Mouse (Mus musculus) cerebellum, adult 8-10 months (tissue): Measurements from ENCODE around the gene Kctd11.
"Not testable (repeated sequence)": the region's sequence is repeated elsewhere in the genome, so short reads cannot be mapped to it uniquely, and the experiment has no call there.

Experiments
- DNase-seq: peaks from one replicate; pipeline ENCODE4 v3.0.0; 2022

Gene Kctd11

DNA sequence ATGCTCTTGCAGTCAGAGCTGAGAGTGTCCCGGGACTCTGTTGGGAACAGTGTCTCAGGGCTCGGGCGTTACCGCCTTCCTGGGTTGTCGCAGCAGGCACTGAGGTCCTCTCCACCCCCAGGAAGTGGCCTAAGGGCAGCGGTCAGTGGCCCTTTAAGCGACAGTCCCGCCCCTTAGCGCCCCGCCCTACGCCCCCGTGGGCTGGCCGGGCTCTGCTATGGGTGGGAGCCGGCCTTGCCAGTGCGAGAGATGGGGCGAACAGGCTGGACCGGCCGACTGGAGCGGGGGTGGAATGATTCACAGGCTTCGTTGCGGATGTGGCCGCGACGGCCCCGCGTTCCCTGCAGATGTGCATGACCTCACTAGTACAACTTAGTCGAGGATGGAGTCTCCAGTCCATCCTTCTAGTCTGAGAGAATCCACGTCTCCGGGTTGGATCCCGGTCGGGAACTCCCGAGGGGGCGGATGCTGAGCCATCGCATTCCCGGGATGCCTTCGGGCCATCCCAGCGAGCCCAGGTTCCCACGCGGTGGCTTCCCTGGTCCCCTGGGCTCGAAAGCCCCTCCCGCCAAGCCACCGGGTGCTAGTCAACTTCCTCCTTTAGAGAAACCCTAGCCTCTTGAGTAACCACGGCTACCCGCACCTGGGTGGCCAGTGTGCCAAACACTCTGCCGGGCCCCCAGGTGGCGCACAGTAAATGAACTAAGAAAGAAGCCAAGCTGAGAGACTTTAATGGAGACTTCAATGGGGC is at the start of gene Kctd11:
Gene Kctd11, minus strand, starts transcription at position 554 of the 751 bp plus-strand sequence.
- peak; percentile 70 for DNase-seq

DNA sequence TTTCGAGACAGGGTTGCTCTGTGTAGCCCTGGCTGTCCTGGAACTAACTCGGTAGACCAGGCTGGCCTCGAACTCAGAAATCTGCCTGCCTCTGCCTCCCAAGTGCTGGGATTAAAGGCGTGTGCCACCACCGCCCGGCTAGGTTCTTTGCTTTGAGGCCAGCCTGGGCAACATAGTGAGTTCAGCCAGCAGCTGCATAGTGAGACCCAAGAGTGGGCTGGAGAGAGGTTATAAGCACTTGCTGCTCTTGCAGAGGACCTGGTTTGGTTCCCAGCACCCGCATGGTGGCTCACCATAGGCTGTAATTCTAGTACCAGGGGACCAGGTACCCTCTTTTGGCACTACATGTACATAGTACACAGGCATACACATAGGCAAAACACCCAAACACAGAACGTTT is 49.0 kb upstream of the Kctd11 start:
- not testable (repeated sequence) for DNase-seq

DNA sequence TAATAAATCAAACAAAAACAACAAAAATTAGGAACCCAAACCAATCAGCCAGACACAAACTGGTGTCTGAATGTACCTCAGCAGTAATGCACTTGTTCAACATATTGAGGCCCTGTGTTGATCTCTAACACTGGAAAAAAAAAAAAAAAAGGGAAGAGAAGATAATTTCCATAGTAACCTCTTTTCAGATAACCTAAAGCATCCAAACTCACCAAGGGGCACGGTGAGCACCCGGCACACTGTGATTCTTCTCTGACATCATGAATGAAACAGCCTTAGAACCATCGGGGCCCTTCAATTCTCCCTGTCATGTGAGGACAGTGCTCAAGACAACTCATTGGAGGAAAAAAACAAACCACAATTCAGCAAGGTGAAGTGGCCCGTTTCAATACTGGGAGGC is 48.5 kb upstream of the Kctd11 start:
- DNase-seq, result no peak

DNA sequence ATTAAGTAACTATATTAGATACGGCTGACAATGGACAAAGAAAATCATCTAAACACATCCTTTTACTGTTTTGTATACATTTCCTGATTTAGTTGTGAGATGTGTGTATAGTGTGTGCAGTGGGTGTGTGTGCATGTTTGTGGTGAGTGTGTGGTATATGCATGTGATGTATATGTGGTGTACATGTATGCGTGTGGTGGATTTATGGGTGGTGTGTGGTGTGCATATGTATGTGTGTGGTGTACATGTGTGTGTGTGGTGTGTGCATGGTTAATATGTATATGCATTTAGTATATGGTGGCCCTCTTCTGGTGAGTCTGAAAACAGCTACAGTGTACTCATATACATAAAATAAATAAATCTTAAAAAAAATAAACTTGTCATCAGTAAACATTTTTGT is 46.3 kb upstream of the Kctd11 start:
- no peak for DNase-seq

DNA sequence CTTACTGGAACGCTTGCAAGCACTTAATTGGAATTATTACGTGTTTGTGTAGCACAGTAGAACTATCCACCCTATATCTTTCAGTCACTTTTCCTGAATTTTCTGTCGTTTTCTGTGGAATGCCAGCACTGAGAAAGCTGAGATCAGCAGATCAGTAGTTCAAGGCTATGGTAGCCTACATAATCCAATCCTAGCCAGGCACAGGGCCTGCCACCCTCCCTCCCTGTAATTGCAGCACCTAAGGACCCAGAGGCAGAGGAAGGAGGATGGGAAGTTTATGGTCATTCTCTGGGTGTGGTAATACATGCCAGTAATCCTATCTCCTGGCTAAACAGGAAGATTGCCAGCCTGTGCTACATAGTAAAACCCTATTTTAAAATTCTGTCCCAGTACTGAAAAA is 41.6 kb upstream of the Kctd11 start:
- DNase-seq, result no peak

DNA sequence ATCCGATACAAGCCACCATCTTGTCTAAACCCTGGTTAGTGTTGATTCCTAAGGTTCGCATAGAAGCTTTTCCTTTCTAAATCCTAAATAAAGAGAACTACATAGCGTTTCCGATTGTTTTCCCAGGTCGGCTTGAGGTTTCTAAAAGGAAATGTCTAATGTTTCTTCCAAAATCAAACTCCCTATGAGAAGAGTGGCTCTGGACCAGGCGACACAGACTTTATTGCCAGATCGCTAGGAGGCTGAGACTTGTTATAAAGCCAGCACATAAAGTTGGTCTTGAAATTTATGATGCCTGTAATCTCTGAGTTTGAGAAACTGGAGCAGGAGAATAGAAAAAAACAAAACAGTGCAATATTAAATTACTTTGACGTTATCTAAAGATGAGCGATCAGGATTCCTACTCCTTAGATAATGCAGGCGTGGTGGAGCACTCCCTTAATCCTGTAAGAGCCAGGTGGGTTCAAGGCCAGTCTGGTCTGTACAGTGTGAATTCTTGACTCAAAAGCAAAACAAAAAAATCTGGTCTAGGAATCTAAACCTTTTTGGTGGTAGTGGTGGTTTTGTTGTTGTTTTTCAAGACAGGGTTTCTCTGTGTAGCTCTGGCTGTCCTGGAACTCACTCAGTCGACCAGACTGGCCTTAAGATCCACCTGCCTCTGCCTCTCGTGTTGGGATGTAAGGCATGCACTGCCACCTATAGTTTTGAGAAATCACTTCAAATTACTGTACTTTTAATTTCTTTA is 41.0 kb upstream of the Kctd11 start:
- DNase-seq, result no peak

DNA sequence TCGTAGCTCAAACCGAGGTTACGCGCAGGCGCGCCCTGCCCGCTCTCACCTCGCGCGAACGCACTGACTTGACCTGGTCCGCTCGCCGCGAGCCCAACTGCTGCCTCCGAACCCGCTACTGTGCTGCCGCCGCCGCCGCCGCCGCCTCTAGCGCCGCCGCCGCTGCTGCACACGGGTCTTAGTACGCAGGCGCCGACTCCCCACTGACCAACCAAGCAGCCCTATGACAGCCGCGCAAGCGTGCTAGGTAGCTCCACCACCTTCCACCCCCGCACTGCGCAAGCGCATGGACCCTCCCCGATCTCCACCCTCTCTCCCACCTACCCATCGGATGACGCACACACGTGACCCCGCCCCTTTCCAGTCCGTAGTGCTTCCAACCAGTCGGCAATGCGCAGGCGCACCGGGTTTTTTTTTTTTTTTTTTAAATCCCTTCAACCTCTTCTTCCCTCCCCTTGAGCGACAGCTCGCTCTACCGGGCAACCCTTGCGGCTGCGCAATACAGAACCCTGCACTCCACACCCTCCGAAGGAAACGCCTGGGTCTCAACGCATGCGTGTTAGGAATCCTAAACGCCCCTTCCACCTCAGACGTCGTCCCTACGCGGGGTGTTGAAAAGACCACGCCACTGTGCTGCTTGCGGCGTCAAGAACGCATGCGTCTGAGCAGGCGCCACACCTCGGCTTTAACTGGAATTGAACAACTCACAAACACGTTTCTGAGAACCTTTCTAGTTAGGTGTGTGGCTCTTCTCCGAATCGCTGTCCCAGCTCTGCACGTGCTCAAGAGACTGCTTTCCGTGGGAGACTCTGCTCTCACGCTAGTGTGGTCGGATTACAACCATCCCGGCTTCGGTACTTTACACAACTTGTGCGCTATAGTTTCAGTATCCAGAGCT is 40.2 kb upstream of the Kctd11 start, which contains the start of gene Eif5a:
Gene Eif5a, minus strand, starts transcription at position 845 of the 898 bp plus-strand sequence.
- peak; percentile 100 for DNase-seq

DNA sequence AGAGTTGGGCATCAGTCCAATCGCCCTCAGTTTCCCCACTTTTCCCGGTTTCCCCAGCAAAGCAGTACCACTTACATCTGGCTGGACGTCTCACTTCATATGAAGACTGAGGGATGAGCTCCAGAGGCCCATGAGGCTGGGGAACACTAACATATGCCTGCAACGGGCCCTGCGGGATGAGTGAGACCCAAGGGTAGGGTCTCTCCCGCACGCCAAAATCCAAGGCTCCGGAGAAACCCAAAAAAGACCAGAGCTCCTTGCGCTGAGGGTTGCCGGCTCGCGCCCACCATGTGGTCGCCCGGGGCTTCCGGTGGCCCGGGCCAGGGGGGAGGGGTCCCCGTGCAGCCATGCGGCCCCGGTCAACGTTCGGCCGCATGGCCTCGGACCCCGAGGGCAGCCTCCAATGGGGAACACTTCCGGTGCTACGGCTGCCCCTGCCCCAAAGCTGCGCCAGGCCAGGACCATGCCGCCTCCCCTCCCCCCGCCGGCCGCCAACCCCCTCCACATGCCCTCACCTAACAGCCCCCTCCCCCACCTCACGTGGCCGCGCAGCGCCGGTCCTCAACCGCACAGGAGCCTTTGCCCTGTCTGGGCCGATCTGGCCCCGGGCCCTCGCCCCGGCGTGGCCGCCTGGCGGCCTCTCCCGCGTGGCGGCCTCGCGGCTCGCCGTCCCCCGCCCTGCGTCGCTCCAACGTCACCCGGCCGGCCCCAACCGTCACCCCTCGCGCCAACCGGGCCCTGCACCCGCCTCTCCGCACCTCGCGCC is 39.2 kb upstream of the Kctd11 start:
- DNase-seq, result no peak

DNA sequence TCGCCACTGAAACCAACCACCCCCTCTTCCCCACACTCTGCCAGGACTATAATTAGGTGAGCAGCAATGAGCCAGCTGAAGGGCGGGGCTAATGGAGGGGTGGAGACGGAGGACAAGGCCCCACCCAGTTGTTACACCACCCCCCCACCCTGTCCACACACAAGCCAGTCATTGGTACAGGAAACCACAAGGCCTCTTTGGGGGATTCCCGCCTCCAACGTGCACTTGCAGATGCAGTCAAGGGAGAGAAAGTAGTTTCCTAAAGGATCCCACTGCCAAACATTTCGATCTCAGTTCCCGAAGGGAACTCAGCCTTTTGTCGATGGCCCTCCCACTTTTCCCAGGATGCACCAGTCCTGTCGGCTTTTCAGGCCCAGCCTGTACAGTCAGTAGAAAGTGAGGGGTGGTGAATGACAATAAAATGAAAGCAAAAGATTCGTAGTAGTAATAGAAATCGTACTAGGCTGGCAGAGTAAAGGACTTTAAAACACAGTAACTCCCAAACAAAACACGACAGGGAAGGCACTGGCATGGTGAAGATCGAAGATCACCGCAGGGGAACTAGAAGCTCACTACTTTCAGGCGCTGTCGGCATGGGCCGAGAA is 38.6 kb upstream of the Kctd11 start:
- no peak for DNase-seq

DNA sequence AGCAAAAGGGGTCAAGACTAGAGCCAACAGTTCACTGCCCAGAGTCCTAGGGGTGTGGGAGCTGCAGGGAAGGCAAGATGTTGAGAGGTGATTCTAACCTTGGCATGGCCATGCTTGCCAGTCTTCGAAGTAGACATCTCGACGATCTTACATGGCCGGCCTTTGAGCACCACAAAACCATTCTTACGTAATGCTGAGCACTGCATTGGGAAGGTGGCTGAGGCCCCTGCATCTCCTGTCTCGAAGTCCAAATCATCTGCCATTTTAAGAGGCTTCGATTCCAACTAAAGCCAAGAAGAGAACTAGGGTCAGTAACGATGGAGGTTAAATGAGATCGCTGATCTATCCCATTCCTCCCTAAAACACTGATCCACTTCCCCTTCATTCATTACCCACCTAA is 37.8 kb upstream of the Kctd11 start:
- no peak for DNase-seq

DNA sequence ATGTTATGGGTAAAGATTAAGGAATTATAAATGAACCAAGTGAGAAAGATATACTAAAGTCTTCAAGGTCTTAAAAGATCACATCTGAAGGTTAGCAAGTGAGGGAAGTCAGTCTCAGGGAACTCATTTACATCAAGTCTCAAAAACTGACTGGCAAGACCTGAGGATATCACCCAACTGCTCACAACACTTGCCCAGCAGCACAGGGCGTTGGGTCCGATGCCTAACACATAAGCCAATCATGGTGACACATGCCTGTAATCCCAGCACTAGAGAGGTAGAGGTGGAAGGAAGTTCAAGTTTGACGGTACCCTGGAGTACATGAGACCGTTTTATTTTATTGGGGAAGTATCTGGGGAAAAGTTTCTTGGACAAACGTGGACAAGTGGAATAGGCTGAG is 36.9 kb upstream of the Kctd11 start:
- DNase-seq, result no peak

DNA sequence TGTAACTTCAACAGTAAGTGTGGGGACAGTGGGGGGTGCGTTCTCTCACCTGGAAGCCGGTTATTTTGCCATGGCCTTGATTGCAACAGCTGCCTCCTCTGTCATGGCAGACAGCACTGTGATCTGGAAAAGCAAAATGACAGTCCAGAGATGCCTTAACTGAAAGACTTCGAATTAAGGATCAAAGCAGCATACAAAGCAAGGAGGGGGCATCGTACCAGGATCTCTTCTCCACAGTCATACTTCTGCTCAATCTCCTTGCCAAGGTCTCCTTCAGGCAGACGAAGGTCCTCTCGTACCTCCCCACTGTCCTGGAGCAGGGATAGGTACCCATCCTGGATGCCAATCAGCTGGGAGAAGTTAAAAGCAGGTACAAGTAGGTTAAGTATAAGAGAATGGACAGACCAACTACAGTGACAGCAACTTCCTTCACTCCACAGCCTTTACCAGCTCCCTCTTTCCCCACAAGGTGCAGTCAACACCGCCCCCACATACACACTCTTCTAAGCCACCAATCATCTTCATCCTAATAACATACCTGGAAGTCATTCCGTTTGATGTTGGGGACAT is 36.3 kb upstream of the Kctd11 start:
- no peak for DNase-seq

DNA sequence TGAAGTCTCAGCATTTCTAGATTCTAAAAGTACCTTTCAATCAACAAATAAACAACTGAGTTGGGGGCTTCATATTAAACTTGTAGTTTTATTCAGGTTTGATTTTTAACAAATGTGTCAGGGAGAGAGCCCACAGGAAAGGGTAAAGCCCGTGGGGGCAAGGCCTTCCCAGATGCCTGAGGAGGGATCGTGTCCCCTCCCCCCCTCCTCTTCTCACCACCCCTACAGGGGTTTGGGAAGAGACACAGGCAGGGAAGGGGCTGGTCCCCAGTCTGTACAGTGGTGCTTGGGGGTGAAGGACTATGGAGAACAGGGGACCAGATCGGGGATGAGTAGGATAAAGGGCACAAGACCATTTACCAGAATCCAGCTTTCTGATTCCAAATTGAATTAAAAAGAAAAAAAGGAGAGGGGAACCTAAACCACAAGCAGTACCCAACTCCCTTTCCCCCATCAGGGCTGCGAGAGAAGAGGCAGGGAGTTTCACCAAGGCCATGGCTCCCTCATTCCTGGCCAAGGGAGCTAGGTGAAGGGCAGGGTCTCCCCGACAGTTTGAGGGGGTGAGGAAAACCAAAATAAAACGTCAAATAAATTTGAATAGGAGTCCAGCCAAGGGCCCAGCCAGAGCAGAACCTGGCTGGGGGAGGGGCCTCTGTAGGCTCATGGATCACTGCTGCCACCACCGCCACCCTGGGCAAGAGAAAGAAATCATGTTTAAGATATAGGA is 35.6 kb upstream of the Kctd11 start:
- DNase-seq, result not testable (repeated sequence)

DNA sequence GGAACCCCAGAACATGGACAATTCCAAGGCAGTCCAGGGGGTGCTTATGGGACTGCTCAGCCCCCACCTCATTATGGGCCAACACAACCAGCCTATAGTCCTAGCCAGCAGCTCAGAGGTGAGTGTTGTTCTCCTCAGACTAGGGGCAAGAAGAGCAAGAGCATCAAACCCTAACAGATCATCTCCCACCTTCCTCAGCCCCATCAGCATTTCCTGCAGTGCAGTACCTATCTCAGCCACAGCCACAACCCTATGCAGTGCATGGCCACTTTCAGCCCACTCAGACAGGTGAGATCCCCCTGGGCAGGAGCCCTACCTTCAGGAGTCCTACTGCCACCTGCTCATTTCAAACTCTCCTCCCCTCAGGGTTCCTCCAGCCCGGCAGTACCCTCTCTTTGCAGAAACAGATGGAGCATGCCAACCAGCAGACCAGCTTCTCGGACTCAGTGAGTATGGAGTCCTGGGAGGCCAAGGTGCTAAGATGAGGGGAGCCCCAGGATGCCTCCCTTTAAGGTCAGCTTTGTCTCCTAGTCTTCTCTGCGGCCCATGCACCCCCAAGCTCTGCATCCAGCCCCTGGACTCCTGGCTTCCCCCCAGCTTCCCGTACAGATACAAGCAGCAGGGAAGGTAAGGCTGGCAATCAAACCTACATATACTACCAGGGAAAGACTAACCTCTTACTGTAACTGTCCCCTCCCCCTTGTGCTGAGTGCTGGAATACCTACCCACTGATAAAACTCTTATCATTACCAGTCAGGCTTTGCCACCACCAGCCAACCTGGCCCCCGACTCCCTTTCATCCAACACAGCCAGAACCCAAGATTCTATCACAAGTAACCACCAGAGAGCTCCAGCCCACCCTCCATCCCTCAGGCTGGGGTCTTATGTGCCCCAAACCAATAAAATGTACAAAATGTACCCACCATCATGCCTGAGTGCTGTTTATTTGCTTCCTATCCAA is 34.7 kb upstream of the Kctd11 start:
- no peak for DNase-seq

DNA sequence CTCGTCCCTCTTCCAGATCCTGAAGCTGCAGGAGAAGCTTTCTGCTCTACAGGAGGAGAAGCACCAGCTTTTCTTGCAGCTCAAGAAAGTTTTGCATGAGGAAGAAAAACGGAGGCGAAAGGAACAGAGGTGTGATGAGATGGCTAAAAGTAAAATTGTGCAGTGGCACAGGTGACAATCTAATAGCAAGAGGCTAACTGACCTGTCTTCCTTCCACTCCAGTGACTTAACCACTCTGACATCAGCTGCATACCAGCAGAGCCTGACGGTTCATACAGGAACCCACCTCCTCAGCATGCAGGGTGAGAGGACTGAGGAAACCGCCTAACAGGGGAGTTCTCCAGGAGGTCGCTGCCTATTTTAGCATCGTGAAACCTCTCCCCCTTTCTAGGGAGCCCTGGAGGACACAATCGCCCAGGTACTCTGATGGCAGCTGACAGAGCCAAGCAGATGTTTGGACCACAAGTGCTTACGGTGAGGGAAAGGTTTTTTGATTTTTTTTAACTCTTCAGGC is 33.8 kb upstream of the Kctd11 start:
- DNase-seq, result no peak

DNA sequence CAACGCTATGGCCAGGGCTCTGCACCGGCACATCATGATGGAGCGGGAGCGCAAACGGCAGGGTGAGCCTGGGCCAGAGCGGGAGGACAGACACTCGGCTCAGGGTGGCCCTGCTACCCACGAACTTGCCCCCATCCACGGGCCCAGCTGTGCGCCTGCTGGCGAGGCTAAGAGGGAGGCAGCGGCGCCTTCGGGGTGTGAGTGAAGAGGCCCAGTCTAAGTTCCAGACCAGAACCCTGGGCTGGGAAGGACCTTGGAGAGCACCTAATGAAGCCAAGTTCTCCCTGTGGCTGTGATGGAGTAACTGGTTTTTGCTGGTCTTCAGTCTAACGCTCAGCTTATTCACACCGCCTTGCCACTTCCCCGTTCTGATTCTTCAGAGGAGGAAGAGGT is 33.2 kb upstream of the Kctd11 start:
- no peak for DNase-seq

DNA sequence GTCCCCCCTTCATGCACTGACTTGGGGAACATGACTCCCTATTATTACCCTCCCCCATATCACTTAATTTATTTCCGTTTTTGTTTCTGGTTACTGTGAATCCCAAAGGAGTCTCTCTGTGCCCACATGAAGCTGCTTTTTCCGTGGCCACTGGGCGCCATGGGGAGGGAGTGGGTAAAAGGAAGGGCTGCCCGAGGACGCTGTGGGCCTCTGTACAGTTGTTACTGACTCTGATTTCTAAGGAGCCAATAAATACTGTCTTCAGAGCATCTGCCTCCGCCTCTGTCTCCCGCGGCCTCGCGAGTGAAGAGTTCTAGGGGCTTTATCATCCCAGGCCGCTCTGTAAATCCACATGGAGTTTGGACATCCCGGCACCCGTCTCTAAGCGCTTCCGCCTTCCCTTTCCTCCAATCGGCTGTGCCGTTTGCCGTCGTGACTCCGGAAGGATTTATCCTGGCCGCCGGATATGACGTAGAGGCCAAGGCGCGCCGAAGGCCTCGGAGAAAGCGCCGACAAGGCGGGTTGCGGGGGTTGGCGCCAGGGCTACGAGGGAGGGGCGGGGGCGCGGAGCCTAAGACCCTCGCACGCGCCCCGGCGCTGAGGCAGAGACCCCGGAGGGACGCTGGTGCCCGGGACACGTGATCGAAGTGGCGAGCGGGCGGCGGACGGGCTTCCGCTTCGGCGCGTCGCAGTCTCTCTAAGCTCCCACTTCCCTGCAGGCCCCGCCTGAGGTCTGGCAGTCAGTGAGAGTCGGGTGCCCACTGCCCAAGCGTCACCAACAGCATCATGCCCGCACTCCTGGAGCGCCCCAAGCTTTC is 32.6 kb upstream of the Kctd11 start, which contains the start of gene Gps2:
Gene Gps2, plus strand, starts transcription at position 335 of the 818 bp plus-strand sequence.
- peak; percentile 89 for DNase-seq

DNA sequence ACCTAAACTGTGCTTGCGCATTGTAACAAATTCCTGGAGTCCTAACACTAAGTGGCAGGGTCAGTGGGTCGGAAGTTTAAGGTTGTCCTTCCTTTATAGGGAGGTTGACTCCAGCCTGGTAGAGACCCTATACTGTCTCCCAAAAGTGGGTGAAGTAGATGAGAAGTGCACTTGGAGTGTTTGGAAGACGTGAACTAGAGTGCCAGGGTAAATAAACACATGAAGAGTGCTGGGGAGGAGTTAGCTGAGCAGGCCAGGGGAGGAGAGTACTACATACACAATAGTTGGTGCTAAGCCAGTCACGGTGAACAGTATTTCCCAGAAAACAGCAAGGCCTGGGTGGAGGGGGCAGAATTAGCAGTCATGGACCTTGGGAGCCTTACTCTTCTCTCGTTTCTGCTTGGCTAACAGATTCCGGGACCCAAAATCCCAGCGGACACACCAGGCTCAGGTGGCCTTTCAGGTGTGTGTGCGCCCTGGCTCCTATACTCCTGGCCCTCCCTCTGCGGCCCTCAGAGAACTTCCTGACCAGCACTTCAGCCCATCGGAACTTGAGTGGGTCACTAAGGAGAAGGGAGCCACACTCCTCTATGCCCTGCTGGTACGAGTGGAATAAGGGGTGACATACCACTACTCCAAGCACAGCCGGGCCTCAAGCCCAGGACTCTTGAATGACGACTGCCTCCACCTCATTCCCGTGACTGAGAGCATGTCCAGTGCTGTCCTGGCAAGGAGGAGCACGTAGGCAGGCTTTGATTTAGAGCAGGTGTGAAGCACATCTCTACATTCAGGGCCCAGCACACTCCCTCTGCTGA is 31.7 kb upstream of the Kctd11 start:
- DNase-seq, result no peak
